Mouse (Mus musculus): ENCODE measurements around the gene Faah. TPM values are rescaled to one million over a fixed set of nuclear protein-coding genes. Genes with fewer than 3 reads are reported as not detected.

Faah gene
- total RNA-seq, 2 experiments from 2014 or later = 45.8 to 53.7 TPM

Other genes with a start within 250 kb of the Faah start
- gene Tex38, start 236.9 kb downstream of the Faah start, total RNA-seq (2021) = under 1 TPM in 1 of 2 experiments, not detected in 1; 0.66 TPM
- 10 to 100 TPM; 23.4 to 26.3 TPM for gene Atpaf1, start 233.1 kb downstream of the Faah start, total RNA-seq (2021)
- 1 to 10 TPM; 3.9 TPM for gene Mob3c, start 189.8 kb downstream of the Faah start, total RNA-seq (2021)
- 10 to 100 TPM; 28.8 to 29.8 TPM for gene Mknk1, start 178.7 kb downstream of the Faah start, total RNA-seq (2021)
- gene Kncn, start 133.5 kb downstream of the Faah start, total RNA-seq (2021) = under 1 TPM in 1 of 2 experiments, not detected in 1; 0.32 TPM
- under 1 TPM; 0.24 to 0.36 TPM for gene 6430628N08Rik, start 127.3 kb downstream of the Faah start, total RNA-seq (2021)
- under 1 TPM; 0.10 to 0.38 TPM for gene Dmbx1, start 78.0 kb downstream of the Faah start, total RNA-seq (2021)
- 1 to 10 TPM; 6.6 to 8.2 TPM for gene Nsun4, start 36.0 kb upstream of the Faah start, total RNA-seq (2021)
- 100 to 1,000 TPM; 319 to 327 TPM for gene Uqcrh, start 57.1 kb upstream of the Faah start, total RNA-seq (2021)
- gene Lrrc41, start 57.3 kb upstream of the Faah start, total RNA-seq (2021) = 10 to 100 TPM; 60.2 to 68.2 TPM
- 1 to 10 TPM; 2.4 to 3.2 TPM for gene Rad54l, start 105.8 kb upstream of the Faah start, total RNA-seq (2021)
- gene Pomgnt1, start 105.9 kb upstream of the Faah start, total RNA-seq (2021) = 10 to 100 TPM; 78.4 to 83.7 TPM
- 10 to 100 TPM; 18.5 to 21.1 TPM for gene Lurap1, start 133.4 kb upstream of the Faah start, total RNA-seq (2021)
- gene Tspan1, start 149.7 kb upstream of the Faah start, total RNA-seq (2021) = not detected
- gene 1700042G07Rik, start 155.4 kb upstream of the Faah start, total RNA-seq (2021) = not detected
- gene Gm49337, start 155.5 kb upstream of the Faah start, total RNA-seq (2021) = 1 to 10 TPM; 1.9 to 3.1 TPM
- 10 to 100 TPM; 32.2 to 32.4 TPM for gene Pik3r3, start 203.7 kb upstream of the Faah start, total RNA-seq (2021)

All from left cerebral cortex, postnatal 4 days (tissue).